Mouse (Mus musculus) right cerebral cortex, postnatal 10 days (tissue): ENCODE measurements at regions not wholly inside any gene's neighbourhood (a gene's known extent, or its start where the extent isn't known, plus 50 kb on each side); places are given as distances from the start of the nearest gene placed in this dataset.

Source experiments
- DNase-seq, 2 experiments: peaks; one replicate each; pipeline ENCODE4 v3.0.0; 2021; ENCODE audit warnings: low spot score in 2 of 2

DNA sequence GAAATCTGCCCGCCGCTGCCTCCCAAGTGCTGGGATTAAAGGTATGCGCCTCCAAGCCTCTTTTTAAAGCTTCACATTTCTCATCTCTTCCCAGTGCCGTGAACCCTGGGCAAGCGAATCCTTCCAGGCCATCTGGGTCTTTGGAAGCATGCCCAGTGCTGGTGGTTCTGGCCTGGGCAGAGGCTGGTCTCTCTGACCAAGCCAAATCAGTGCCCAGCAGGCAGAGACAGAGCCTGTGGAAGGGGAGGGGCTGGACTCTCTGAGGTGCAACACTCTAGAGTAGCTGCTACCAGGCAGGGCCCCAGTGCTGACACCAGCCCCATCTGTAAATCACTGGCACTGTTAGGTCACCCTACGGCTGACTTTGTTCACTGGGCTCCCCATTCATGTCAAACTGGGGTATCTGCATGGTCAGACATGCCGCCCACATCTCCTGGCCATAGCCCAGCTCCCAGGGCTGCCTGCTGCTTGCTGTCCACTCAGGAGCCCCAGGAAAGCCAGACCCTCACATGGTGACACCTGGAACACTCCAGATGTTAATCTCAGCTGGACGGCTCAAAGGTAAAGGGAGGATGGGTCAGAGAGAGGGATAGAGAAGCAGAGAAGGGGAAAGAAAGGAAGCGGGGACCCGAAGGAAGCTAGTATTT, 64.3 kb upstream of the Kazn start:
- peak; percentile 67 to 68 for DNase-seq

DNA sequence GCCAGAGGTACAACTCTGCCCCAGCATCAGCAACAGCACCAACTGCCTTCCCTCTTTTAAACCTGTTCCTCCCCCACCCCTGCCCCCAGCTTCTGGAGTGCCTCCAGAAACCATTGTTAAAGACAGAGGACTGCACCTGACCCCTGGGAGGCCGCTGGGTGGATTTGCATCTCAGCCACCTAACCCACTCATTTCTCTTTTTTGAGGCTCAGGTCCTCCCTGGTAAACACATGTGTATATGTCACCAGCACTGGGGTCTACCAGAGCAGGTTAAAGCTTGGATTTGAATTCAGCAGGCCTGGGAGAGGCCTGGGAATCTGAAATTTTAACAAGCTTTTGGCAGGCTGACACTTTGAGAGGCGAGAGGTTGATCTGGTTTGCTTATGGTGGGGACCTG, 63.5 kb upstream of the Kazn start:
- no peak for DNase-seq

DNA sequence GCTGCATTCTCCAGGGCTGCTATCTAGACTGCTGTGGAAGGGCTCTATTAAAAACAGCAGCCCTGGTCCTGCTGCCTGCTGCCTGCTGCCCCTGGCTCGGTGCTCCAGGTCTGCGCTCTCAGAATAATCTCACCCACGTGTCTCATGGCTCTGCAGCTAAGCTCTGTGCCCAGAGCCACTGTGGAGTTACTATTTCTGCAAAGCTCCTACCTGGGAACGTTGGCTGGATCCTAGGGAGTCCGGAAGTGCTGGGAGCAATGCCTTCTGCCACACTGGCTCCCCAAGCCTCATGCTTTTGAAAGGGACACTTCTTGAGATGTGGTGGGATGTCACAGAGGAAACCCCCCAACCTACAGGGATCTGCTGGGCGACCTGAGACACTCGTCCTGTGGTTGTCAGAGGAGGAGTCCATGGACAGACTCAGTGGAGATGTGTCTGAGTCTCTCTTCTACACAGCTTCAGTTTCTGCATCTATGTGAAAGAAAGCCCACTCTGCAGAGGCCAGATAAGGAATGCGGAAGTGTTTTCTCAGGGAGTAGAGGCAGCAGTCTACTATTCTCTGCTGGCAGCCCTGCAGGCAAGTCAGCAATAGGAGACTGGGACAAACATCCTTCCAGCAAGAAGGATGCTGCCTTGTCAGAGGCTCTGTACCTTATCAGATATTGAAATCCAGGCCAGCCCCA, 63.0 kb upstream of the Kazn start:
- peak in 1 of 2 experiments; percentile 38 for DNase-seq

DNA sequence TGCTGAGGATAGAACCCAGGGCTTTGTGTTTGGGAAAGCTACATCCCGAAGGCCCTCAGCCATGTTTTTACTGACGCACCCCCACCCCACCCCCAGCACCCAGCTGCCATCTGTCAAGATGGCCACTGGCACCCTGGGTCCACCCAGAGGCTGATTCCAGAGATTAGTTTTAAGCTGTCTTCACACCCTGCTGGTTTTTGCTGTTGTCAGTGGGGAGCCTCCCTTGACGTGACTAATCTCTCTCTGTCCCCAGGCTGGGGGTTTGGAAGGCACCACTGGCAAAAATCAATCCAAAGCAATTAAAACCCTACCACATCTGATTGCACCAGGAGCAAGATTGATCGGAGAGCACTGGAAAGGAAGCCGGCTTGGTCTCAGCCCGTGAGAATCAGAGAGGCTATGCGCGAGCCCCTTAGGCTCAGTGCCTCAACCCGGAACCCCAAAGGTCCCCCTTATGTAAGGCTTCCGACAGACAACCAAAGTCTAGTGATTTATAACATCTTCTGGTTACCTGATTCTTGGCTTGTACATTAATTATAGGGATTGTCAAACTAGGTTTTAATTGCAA, 59.7 kb upstream of the Kazn start:
- no peak for DNase-seq

DNA sequence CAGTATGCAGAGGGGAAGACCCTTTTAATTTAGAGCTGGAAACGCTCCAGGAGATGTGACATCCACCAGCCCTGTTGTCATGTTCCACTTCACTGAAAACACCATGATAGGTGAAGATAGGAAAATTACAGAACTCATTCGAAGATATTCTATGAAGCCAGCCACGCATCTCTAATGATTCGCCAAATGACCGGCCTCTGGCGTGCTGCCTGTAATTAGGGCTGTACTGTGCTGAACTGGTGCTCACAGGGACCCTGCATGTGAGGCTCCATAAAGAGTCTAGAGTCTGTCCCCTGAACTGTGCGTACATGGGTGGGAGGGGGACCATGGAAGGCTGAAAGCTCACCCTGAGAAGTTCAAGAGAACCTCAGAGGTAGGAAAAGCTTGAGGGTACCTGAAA, 53.6 kb upstream of the Kazn start:
- no peak for DNase-seq

DNA sequence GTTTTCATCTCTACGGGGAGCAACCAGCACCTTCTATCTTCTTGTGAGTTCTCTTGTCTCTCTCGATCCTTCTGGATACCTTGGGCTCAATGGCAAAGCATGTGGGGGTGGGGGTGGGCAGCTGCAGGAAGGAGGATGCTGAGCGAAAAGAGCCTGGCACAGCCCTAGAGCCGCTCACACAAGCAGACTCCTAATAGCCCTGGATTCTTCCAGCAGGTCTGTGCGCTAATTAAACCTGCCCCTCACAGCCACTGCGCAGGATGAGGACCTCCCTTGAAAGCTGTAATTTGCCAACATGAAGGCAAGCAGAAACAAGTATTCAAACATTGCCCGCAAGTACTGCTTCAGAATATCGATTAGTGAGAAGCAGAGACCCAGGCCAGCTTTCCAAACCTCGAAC, 53.1 kb upstream of the Kazn start:
- DNase-seq, result no peak

DNA sequence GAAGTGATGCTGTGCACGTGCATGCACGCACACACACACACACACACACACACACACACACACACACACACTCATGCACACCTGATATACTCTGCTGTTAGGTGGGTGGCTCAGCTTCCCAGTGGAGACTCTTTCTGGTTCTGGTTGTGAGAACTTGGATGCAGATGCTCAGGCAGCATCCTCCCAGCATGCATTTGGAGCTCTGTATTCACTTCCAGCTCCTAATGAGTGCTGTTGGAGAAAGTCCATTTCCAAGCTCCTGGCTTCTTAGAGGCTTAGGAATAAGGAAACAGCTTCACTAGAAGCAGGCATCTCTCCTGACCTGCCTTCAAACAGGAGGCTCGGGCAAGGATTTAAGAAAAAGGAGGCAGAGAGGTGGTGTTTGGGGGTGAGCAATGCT, 52.2 kb upstream of the Kazn start:
- DNase-seq, result no peak
